Mouse (Mus musculus) left cerebral cortex, adult 18-20 months (tissue): ENCODE results near the gene 2610301B20Rik. TPM values are rescaled to one million over a fixed set of nuclear protein-coding genes. Genes with fewer than 3 reads are reported as not detected.
"Not testable (repeated sequence)": the region's sequence is repeated elsewhere in the genome, so short reads cannot be mapped to it uniquely, and the experiment has no call there.

Experiments
- DNase-seq, 2 experiments: peaks; one replicate each; pipeline ENCODE4 v3.0.0; 2021 to 2022; ENCODE audit warnings: low spot score in 2 of 2, mixed read lengths in 1 of 2
- long read RNA-seq, 2 experiments: library from polyadenylated mRNA; stranded (forward); transcript quantifications; one replicate each; pipeline ENCODE4 v2.0.0; 2021
- total RNA-seq, 2 experiments: library from RNA; stranded (reverse); gene quantifications; 2 replicates each; pipeline ENCODE4 v1.2.3; 2021

2610301B20Rik gene
- total RNA-seq, result 10 to 100 TPM; 34.2 to 35.6 TPM
- long read RNA-seq, experiment 1, transcript 2610301B20Rik-201 (6 exons, 2,116 nt), result major isoform, 59 of 63 reads
- long read RNA-seq, experiment 1, partial matches to known transcripts, result 2 of 63 reads
- long read RNA-seq, experiment 1, other reads (novel, unspliced or antisense), result 2 of 63 reads
- long read RNA-seq, experiment 2, transcript 2610301B20Rik-201 (6 exons, 2,116 nt), result major isoform, 49 of 60 reads
- long read RNA-seq, experiment 2, partial matches to known transcripts, result 1 of 60 reads
- long read RNA-seq, experiment 2, other reads (novel, unspliced or antisense), result 10 of 60 reads

GRCm38 (mm10) chr4:10873920-10874665, at the start of gene 2610301B20Rik:
TSS of gene 2610301B20Rik (plus strand) at chr4:10874498.
- DNase-seq, result peak; percentile 93 to 94

DNA sequence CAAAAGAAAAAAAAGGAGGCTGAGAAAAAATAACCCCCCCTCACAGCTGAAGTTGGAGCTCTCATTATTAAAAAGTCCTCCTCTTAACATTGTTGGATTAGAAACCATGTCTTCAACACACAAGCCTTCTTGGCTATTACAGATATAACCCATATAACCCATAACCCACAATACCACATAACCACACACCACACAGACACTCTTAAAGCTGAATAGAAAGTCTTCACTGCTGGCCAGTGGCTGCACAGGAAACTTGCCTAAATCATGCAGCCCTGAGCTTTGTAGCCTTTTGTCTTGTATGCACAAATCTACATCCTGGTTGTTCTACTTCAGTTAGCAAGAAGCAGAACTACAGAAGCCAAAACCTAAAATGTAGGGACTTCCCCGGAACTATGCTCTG, 41.0 kb upstream of the 2610301B20Rik start:
- DNase-seq, result no peak

DNA sequence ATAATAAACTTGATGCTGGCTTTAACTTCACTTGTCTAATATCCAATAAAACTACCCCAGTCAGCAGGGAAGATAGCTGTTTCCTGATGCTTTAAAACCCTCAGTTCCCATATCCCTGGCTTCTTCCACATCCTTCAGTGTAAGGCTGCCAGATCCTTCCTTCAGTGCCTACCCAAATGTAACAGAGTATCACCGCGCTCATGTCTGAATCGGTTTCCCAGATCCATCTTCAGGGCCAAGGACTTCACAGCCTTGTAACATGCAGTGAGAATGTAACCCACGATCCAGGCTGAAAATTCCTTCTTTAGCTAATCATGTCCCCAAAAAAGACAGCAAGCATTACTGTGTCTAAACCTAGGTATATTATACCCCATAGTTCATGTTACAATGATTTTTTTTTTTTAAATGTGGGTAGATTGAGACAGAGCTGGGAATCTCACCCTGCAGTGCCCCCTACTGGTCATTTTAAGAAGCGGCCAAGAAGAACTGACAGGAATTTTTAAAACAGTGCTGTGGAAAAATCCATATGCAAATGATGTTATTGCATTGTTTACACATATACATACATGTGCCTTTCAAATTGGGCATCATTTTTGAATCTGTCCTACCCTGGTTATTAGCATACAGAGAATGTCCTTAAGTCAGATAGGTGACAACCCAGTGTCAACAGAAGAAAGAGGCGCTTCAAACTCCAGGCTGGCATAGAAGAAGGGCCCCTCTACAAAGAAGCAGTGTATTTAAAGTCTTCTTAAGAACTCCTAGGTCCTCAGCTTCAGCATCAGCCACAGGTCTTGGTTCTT, 38.8 kb upstream of the 2610301B20Rik start:
- DNase-seq, result peak; percentile 30 to 43

- DNase-seq, result no peak
These were observed 28.4 kb upstream of the 2610301B20Rik start for GRCm38 (mm10) chr4:10845848-10846247.

- DNase-seq, result no peak
These were observed 24.5 kb upstream of the 2610301B20Rik start for GRCm38 (mm10) chr4:10849812-10850211.

DNA sequence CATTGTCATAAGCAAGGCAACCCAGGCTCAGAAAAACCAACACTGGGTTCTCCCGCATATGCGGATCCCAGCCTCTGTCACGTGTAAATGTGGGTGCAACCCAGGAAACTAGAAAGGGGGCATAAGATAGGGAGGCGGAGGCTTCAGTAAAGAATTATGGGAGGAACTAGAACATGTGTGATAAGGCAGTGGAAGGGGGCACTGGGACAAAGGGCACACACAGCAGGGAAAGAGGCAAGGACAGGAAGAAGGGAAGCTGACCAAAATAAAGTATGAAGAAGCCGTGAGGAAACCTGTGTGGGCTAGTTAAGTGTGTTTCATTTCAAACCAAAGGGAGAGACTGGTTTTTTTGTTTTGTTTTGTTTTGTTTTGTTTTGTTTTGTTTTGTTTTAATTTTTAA, 23.3 kb upstream of the 2610301B20Rik start:
- DNase-seq, result no peak

GRCm38 (mm10) chr4:10859174-10859573, 15.1 kb upstream of the 2610301B20Rik start:
- DNase-seq, result no peak

DNA sequence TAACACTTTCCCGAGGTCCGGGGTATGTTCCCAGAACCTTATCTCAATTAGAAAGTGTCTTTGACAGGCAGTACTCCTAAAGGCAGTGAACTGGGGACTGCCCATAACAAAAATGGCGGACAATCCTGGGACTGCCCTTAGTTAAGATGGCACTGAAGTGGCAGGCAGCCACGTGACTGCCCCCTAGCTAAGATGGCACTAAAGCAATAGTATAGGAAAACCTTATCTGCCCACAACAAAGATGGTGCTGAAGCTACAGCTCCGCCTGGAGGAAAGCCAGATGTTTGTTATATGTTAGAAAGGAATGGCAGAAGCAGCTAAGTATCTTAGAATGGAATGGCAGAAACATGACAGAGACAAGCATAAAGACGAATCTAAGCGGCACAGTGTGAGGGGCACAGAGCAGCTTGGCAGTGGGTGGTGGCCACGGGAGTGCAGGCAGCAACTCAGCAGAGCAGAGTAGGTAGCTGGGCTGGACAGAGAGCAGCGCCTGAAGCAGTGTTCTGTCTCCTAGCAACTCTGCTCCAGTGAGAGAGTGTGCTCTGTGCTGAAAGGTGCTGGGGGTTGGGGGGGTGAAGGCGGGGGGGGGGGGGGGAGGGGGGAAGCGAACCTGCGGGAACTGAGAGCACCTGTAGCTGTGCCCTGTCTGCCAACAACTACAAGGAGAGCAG, 14.3 kb upstream of the 2610301B20Rik start:
- peak; percentile 17 to 24 for DNase-seq

- DNase-seq, result no peak
These were observed 13.5 kb upstream of the 2610301B20Rik start for GRCm38 (mm10) chr4:10860825-10861224.

DNA sequence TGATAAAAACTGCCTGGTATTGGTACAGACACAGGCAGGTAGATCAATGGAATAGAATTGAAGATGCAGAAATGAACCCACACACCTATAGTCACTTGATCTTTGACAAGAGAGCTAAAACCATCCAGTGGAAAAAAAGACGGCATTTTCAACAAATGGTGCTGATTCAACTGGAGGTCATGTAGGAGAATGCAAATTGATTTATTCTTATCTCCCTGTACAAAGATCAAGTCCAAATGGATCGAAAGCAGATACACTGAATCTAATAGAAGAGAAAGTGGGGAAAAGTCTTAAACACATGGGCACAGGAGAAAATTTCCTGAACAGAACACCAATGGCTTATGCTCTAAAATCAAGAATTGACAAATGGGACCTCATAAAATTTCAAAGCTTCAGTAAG, 11.4 kb upstream of the 2610301B20Rik start:
- not testable (repeated sequence) for DNase-seq

DNA sequence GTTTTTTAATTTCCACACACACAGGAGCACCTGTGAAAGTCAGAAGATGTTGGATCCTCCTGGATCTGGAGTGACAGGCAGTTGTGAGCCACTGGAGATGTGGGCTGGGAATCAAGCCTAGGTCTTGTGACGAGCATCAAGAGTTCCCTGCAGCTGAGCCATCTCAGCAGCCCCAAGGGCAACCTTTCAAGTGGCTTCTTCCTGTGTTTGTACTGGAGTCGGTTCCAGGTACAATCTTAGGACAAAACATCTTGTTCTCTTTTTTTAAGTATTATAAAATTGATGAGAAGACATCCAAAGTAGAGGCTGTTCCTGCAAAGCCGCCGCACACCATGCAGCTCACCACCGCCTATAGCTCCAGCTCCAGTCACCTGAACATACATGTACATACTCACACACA, 2.1 kb upstream of the 2610301B20Rik start:
- DNase-seq, result no peak

DNA sequence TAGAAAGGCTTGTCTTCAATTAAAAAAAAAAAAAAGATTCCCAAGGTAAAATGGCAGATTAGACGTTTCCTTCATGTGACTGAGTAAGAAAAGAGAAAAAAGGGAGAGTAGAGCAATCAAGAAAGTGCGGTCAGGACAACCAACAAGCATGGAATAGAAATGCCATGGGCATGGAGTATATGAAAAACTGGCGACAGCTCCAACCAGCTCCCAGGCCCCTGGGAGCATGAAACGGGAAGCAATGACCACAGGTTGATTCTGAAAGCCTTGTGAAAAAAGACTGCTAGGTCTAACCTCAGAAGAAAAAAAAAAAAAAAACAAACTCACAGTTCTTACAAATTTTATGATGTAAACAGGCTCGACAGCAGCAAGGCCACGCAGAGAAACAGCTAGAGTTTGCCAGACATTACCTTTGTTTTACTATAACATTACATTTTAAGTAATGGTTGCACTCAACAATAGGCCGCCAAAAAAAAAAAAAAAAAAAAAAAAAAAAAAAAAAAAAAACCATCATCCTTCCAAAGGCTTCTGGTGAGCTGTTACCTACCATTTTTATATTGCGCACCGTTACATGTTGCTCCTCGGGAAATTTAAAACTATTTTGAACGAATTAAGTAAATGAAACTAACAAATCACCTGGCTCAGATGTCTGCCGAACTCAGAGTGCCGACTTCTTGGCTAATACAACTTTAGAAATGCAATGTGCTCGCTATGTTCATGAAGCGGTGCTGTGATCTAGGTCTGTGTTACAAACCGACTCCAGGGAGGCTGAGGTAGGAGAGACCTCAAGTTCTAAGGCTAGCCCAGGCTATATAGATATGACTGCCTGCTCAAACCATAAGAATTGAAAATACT, 1.4 kb upstream of the 2610301B20Rik start:
- no peak for DNase-seq

DNA sequence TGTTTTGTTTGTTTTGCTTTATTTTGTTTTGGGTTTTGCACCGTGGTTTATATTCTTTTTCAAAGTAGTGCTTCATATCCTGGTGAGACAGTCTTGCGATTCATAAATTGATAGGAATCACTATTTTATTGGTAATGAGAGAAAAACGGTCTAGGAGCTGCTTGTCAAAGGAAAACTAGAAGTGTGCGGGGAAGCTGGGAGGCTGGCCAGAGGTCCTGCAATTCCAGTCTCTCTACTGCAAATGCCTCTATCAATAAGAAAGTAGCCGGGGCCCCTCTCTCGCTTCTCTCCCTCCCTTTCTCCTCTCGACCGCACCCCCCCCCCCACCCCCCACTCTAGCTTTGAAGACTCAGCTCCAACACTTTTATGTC, 764 bp upstream of the 2610301B20Rik start:
- DNase-seq, result peak in 1 of 2 experiments; percentile 19

DNA sequence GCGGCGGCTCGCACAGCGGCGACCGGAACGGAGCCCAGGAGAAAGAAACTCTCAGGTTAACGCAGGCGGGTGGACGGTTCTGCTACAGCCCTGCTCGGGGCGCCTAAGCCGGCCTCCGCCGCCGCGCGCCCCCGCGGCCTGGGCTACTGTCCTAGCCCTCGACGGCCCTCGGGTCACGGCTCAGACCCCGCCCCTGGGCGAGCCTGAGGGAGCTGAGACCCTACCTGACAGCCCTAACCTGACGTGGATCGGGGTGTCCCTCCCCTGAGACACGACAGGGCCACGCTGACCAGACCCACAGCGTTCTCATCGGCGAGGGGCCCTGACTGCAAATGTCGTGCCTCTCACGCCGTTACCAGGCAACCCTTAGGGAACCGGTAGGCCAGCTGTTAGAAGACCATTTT, 422 bp downstream of the 2610301B20Rik start:
- peak; percentile 31 to 38 for DNase-seq

GRCm38 (mm10) chr4:10875407-10875806, 1.1 kb downstream of the 2610301B20Rik start:
- peak; percentile 6 to 14 for DNase-seq

GRCm38 (mm10) chr4:10877057-10877456, 2.8 kb downstream of the 2610301B20Rik start:
- DNase-seq, result no peak

- DNase-seq, result no peak
These were observed 9.6 kb downstream of the 2610301B20Rik start for GRCm38 (mm10) chr4:10883740-10884408.

- DNase-seq, result no peak
These were observed 14.5 kb downstream of the 2610301B20Rik start for GRCm38 (mm10) chr4:10888835-10889234.

DNA sequence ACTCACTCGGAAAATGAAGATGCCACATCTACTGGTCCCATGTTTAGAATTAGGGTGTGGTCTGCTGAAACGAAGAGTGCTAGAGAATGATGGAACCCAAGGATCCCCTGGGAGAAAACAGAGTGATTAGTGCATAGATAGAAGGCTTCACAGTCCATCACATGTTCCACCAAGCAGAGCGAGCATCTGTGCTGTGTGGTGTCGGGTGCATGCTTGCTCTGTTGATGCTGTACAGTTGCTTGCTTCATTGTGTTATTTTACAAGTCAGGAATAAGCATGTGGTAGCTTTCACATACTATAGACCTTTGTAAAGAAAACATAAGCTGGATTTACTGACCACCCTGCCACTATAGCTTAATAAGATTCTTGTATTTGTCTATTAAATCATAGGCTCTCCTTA, 22.0 kb downstream of the 2610301B20Rik start:
- no peak for DNase-seq

- no peak for DNase-seq
These were observed 22.6 kb downstream of the 2610301B20Rik start for GRCm38 (mm10) chr4:10896859-10897258.
